Mouse (Mus musculus) bone marrow macrophage, adult 2 months (primary cell): Measurements from ENCODE around the gene Igf2r.

Experiments used
- CTCF ChIP-seq: IDR thresholded peaks from 2 replicates; pipeline ENCODE4 v1.5.1; 2012; ENCODE audit warnings: low read depth, mild to moderate bottlenecking, low read length, moderate library complexity
- POLR2A ChIP-seq: IDR thresholded peaks from 2 replicates; pipeline ENCODE4 v1.6.1; 2012; ENCODE audit warnings: mild to moderate bottlenecking, low read depth, low read length, borderline replicate concordance

DNA sequence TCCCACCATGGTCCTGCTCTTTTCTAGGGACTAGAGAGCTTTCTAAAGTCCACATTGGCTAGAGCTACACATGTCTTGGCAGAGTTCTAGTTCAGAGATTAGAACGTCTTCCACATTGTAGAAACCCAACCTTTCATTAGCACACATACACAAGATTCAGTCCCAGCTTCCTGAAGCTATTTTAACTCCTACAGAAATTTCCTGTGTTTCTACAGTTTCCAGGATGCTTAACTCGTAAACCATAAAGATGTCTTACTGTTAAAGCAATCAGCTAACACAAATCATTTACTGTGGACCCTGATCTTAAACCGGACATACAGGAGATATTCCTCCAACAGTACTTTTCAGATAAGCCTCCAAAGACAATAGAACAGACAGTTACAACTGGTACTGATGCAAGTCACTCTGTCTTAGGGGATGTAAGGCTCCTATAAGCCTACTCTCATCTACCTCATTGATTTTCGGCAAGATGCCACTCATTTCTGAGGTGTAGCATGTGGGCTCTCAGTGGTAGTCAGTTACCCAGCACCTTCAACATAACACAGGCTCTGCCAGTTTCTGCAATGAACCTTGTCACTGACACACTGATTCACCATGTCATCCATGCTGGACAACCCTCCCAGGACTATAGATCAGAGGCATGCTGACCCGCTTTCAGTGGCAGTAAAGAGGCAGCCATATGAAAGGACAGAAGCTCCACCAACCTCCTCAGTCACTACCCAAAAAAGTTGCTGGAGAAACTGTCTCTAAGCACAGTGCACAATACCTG, 48.2 kb downstream of the Igf2r start:
- TF ChIP-seq POLR2A (no peak), CTCF (no peak)
